Comparison of ENCODE assay signal across 8 mouse cellular contexts in genomic region chr6:145115476-145116097, GRCm38 (mm10). TPM values are rescaled to one million over a fixed set of nuclear protein-coding genes. Genes with fewer than 3 reads are reported as not detected.
DNase-seq lines count a peak whose midpoint lies in the region; ATAC-seq and TF ChIP-seq lines count a peak whose summit lies in the region.

TSS of gene Lrmp (plus strand) at chr6:145115653.

- H3K27me3 ChIP-seq in CH12.LX (replicated peaks) = no peaks in the 10 kb centered on the region
- no peaks in the 10 kb centered on the region for H3K27me3 ChIP-seq in hindbrain, embryonic 12.5 days

- peaks cover 0 to 2% of the 10 kb centered on the region in 2 experiments for H3K36me3 ChIP-seq in CH12.LX (replicated peaks in 1 of 2; ENCODE audit: control insufficient read depth in 1 of 2, insufficient read depth in 1 of 2, low read length in 1 of 2)
- H3K36me3 ChIP-seq in hindbrain, embryonic 12.5 days = no peaks in the 10 kb centered on the region

- peak within 1 kb of the TSS; percentile 18 for H3K4me2 ChIP-seq in CH12.LX (ENCODE audit: insufficient read depth, low read depth, poor library complexity, severe bottlenecking)
- H3K4me2 ChIP-seq in hindbrain, embryonic 12.5 days (replicated peaks) = peak within 1 kb of the TSS; percentile 26; the same call in 1 of the 2 replicates

- H3K27ac ChIP-seq in CH12.LX (ENCODE audit: insufficient read depth, low read depth) = no peak within 1 kb of the TSS
- H3K27ac ChIP-seq in hindbrain, embryonic 12.5 days = peak within 1 kb of the TSS; percentile 62

- in situ Hi-C loops in CH12.LX (cut with MboI; ENCODE audit: low pct_ligation_motif_present, low pct_unique_long_range_greater_than_20kb, low sequenced_read_pairs) = no loop called here

- H3K79me2 ChIP-seq in CH12.LX (replicated peaks; ENCODE audit: control insufficient read depth, extremely low read depth, insufficient read depth, poor library complexity, severe bottlenecking) = no peaks in the 10 kb centered on the region

- DNase-seq in embryo, embryonic 10.5 days (ENCODE audit: low spot score) = peak; percentile 14
- no peak for DNase-seq in embryo, embryonic 11 days
- peak; percentile 92 for DNase-seq in CH12.LX (ENCODE audit: extremely low read depth)
- no peak for DNase-seq in ovary, postnatal 14 days (ENCODE audit: low spot score)
- no peak for DNase-seq in adrenal gland, postnatal 4 days (ENCODE audit: low spot score in 2 of 2)
- DNase-seq in left cerebral cortex, postnatal 36 days (ENCODE audit: low spot score in 2 of 2) = no peak

- peak within 1 kb of the TSS in 1 of 3 experiments; percentile 32 for H3K4me3 ChIP-seq in CH12.LX (replicated peaks in 1 of 3; ENCODE audit: low read depth in 2 of 3, low read length in 2 of 3, poor library complexity in 1 of 3)
- H3K4me3 ChIP-seq in hindbrain, embryonic 12.5 days = no peak within 1 kb of the TSS

- intact Hi-C loops in left cerebral cortex, postnatal 36 days (cut with DNase I) = no loop called here

- H3K9me3 ChIP-seq in CH12.LX (replicated peaks; ENCODE audit: low read length) = no peaks in the 10 kb centered on the region
- no peaks in the 10 kb centered on the region for H3K9me3 ChIP-seq in hindbrain, embryonic 12.5 days (replicated peaks)

- no peak for ATAC-seq in hindbrain, embryonic 12.5 days (ENCODE audit: low FRiP score)
- ATAC-seq in megakaryocyte-erythroid progenitor cell, adult 5-6 weeks (replicated peaks; ENCODE audit: low FRiP score, low TSS enrichment, poor library complexity, severe bottlenecking) = 0 out of 2 replicates have a peak, but pooled peaks have one; percentile 35

- TF ChIP-seq CTCF in CH12.LX (conservative IDR thresholded peaks at IDR 0.05 in 1 of 2, IDR thresholded peaks at IDR 0.05 in 1 of 2; ENCODE audit: low read depth in 2 of 2, low read length in 2 of 2) = peak in 1 of 2 experiments; percentile 12; a peak in 1 of 4 replicates

- TF ChIP-seq EP300 in CH12.LX (IDR thresholded peaks at IDR 0.05; ENCODE audit: low read length) = peak; percentile 37

- dilution Hi-C loops in CH12.LX (cut with MboI; ENCODE audit: extremely low pct_ligation_motif_present, extremely low pct_unique_long_range_greater_than_20kb, low sequenced_read_pairs) = no loop called here

- no peak; the same call in none of the 2 replicates for TF ChIP-seq RAD21 in CH12.LX (IDR thresholded peaks at IDR 0.05; ENCODE audit: low read depth, low read length)

- H3K9ac ChIP-seq in CH12.LX (ENCODE audit: insufficient read depth, low read depth) = no peak within 1 kb of the TSS
- peak within 1 kb of the TSS; percentile 32; the same call in 1 of the 2 replicates for H3K9ac ChIP-seq in hindbrain, embryonic 12.5 days

- WGBS in hindbrain, embryonic 12.5 days = 73% methylated on average over 6 of the region's 6 CpGs

- TF ChIP-seq POLR2A in CH12.LX (IDR thresholded peaks at IDR 0.05; ENCODE audit: low read depth, low read length) = no peak

- peaks cover 19 to 44% of the 10 kb centered on the region in 2 experiments for H3K4me1 ChIP-seq in CH12.LX (ENCODE audit: control insufficient read depth in 1 of 2, insufficient read depth in 2 of 2)
- peaks cover 14% of the 10 kb centered on the region for H3K4me1 ChIP-seq in hindbrain, embryonic 12.5 days

TF ChIP-seq in CH12.LX, 34 proteins besides CTCF, POLR2A, EP300 and RAD21:
- TF ChIP-seq IRF4 (IDR thresholded peaks at IDR 0.05; ENCODE audit: low read depth, low read length) (peak; percentile 58; the same call in 1 of the 2 replicates), GABPA (IDR thresholded peaks at IDR 0.05; ENCODE audit: insufficient replicate concordance, low read depth, low read length) (no peak), ZC3H11A (IDR thresholded peaks at IDR 0.05; ENCODE audit: low read depth, low read length) (no peak), HCFC1 (IDR thresholded peaks at IDR 0.05; ENCODE audit: low read depth, low read length) (0 out of 2 replicates have a peak, but pooled peaks have one; percentile 19), SIN3A (IDR thresholded peaks at IDR 0.05; ENCODE audit: low read length) (0 out of 2 replicates have a peak, but pooled peaks have one; percentile 64), BHLHE40 (IDR thresholded peaks at IDR 0.05; ENCODE audit: low read depth, low read length) (peak; percentile 56), ETS1 (conservative IDR thresholded peaks at IDR 0.05; ENCODE audit: low read depth, low read length) (peak; percentile 62), ZMIZ1 (IDR thresholded peaks at IDR 0.05; ENCODE audit: low read depth, low read length) (no peak), ELF1 (IDR thresholded peaks at IDR 0.05; ENCODE audit: low read depth, low read length) (peak; percentile 45; the same call in 1 of the 2 replicates), JUN (IDR thresholded peaks at IDR 0.05; ENCODE audit: insufficient read depth, low read depth, low read length) (no peak; the same call in 1 of the 2 replicates), UBTF (IDR thresholded peaks at IDR 0.05; ENCODE audit: low read depth, low read length) (no peak), E2F4 (IDR thresholded peaks at IDR 0.05; ENCODE audit: insufficient replicate concordance, low read depth, low read length) (peak; percentile 92), TCF12 (IDR thresholded peaks at IDR 0.05; ENCODE audit: low read depth, low read length) (peak; percentile 44; the same call in 1 of the 2 replicates), MAFK (IDR thresholded peaks at IDR 0.05; ENCODE audit: insufficient replicate concordance, low read length) (no peak), MYC (IDR thresholded peaks at IDR 0.05; ENCODE audit: low read depth, low read length) (0 out of 2 replicates have a peak, but pooled peaks have one; percentile 55), USF2 (conservative IDR thresholded peaks at IDR 0.05; ENCODE audit: low read depth, low read length) (no peak), SMC3 (IDR thresholded peaks at IDR 0.05; ENCODE audit: low read depth, low read length) (peak; percentile 22; the same call in 1 of the 2 replicates), USF1 (IDR thresholded peaks at IDR 0.05; ENCODE audit: low read depth, low read length) (no peak)

RNA-seq across cellular contexts. Expression of gene Lrmp, which starts in this region (rescaled TPM):
- total RNA-seq in CH12.LX (2012; rRNA removed) (92.3 and 102 TPM in 2 replicates), CH12.LX (2014; rRNA removed) (155 and 171 TPM in 2 replicates)
- polyA plus RNA-seq in CH12.LX (2012; ENCODE audit: insufficient read length, low read depth) = 163 and 180 TPM in 2 replicates
- polyA plus RNA-seq in hindbrain, embryonic 12.5 days (2016; fragmentation: Nextera tagmentation; extraction: Ambion mirVana) = 0.86 and 1.4 TPM in 2 replicates
- total RNA-seq in megakaryocyte-erythroid progenitor cell, adult 5-6 weeks (2014; fragmentation: Nextera tagmentation) = 45.0 and 67.3 TPM in 2 replicates
- 45.7 and 47.6 TPM in 2 replicates for total RNA-seq in megakaryocyte-erythroid progenitor cell, adult 5-6 weeks (2017)
- 1 to 10 TPM; 5.2 to 5.9 TPM for total RNA-seq in adrenal gland, postnatal 4 days (2021)
- total RNA-seq in left cerebral cortex, postnatal 36 days (2021) = 1 to 10 TPM; 2.0 to 4.3 TPM

Comparison
In these comparisons a context has a peak if more than half of its experiments do, and no peak if none do; other contexts are left out.
1. RNA of gene Lrmp (total RNA-seq): 92.3 to 171 TPM in CH12.LX and 45.0 to 67.3 TPM in megakaryocyte-erythroid progenitor cell, adult 5-6 weeks; 5.2 to 5.9 TPM in adrenal gland, postnatal 4 days and 2.0 to 4.3 TPM in left cerebral cortex, postnatal 36 days; every median in the first group is over 4 times any median in the second.
2. RNA of gene Lrmp (polyA plus RNA-seq): 163 to 180 TPM in CH12.LX; 0.86 to 1.4 TPM in hindbrain, embryonic 12.5 days; every median in the first group is over 10 times any median in the second.
3. DNase-seq: peak in embryo, embryonic 10.5 days (single experiment) and CH12.LX (single experiment); none in embryo, embryonic 11 days (single experiment), ovary, postnatal 14 days (single experiment), adrenal gland, postnatal 4 days (0 of 2) and left cerebral cortex, postnatal 36 days (0 of 2).